Mouse (Mus musculus) cerebral cortex, adult 2 months (tissue): ENCODE results near the gene Wwtr1.

ENCODE experiments used
- WGBS: fragments of 180-500 bp; shearing (Covaris S2); methylation state at CpG from one replicate; pipeline ENCODE4 v1.1.7; 2018; 5-methylcytosine and 5-hydroxymethylcytosine counted together

Wwtr1 gene

DNA sequence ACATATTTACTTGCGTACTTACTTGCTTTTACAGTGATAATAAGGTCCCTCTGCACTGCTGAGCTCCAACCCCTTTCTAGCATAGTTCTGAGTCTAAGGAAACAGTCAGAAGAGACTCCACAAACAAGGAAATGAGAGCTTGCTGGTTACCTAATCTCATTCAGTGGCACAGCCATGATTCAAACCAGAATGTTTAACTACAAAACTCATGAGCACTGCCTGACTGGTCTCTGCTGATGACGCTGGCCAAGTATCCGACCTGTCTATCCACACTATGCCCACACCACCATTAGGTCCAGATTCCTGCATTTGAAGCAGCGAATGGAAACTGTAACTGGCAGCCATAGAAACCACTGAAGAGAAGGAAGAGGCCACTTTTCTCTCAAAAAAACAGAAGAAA lies 18.3 kb downstream of the Wwtr1 start:
- WGBS, result 88% methylated on average over 4 of the region's 4 CpGs

DNA sequence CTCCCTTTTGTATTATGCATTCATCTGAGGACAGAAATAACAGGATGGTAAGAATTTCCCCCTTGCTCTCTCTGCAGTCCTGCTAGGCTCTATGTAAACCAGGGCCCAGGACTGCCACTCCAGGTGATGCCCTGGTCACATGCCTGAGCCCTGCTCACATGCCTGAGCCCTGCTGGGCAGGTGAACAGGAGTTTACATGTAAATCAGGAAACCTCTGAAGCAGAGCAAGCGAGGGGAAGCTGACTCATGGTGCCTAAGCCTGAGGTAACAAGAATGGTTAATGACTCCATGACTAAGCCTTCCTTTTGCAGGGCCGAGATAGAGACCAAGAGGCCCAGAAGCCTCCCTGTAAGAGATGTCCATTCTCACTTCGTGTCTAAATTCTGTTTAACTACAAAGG lies 20.1 kb downstream of the Wwtr1 start:
- 64% methylated on average over 3 of the region's 3 CpGs for WGBS

DNA sequence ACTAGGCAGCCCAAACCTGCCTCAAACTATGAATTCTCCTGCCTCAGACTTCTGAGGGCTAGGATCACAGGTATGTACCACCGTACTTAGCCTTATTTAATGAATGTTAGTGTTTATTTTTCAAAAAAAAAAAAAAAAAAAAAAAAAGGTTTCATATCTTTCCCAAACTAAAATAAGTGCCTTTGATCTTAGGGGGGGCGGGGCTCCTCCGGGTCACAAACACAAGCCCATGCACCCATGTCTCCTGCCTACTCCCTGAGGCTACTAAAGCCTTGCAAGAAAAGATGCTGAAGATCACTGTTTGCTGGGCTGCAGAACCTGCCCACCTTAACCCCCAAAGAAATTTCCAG lies 20.8 kb downstream of the Wwtr1 start:
- 90% methylated on average over 3 of the region's 3 CpGs for WGBS

DNA sequence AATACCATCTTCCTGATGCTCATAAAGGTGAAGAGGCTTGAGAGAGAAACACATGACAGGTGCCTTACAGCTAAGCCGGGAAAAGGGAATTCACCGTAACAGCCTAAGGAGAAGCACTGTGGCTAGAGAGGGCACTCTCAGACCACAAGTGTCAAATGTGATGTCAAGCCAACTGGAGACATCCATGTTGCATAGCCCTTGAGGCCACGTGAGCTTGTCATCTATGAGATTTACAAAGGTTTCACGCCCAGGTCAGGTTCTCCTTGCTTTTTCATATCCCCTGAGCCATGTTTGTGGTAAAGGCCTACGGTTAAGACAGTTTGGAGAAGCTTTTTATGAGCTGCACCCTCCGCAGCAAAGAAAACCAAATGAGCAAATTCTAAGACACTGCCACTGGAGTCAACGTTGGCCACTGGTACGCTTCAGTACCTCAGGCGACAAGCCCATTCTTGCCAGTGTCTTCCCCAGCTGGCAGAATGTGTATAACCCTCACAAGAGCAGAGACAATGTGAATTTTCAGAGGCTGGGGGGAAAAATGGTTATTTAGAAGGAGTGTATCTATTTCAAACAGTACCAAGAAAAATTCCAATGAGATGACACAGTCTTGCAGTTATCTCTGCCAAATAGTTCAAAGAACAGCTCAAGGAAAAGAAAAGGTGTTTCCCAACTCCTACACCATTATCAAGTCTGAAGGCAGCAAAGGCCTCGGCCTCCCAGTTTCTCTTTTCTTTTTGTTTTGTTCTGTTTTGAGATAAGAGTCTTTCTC lies 21.4 kb downstream of the Wwtr1 start:
- 84% methylated on average over 10 of the region's 10 CpGs for WGBS

DNA sequence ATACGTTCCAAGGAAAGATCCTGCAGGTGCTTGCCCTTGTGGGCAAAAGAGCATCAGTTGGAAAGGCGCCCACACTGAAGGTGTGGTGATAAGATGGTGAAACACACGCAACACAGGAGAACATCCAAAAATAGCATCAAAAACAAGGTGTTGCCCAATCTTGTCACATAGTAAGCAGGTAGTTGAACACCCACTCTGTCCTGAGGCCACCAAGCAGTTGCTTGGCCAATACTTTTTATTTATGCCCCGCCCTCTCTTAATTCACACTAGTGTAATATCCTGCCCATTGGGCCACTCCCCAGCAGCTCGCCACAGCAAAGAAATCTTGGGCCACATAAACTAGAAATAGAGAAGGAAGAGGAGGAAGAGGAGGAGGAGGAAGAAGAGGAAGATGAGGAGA lies 22.6 kb downstream of the Wwtr1 start:
- WGBS, result 92% methylated on average over 5 of the region's 5 CpGs

DNA sequence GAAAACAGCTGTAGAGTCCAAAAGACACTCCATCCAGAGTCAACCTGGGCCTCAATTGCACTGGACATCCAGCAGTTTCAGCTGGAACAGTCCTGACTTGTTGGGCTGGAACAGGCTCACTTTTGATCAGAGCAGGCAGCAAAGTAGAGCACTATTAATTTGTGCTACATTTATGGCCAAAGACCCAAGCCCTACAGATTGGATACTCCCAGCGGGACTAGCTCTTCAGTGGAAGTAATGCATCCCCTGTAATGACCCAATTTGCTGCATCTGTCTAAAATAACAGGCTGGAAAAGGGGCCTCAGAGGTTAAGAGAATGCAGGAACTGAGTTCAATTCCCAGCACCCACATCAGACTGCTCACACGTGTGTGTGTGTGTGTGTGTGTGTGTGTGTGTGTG lies 24.5 kb downstream of the Wwtr1 start:
- WGBS, result 83% methylated on average over 2 of the region's 2 CpGs

DNA sequence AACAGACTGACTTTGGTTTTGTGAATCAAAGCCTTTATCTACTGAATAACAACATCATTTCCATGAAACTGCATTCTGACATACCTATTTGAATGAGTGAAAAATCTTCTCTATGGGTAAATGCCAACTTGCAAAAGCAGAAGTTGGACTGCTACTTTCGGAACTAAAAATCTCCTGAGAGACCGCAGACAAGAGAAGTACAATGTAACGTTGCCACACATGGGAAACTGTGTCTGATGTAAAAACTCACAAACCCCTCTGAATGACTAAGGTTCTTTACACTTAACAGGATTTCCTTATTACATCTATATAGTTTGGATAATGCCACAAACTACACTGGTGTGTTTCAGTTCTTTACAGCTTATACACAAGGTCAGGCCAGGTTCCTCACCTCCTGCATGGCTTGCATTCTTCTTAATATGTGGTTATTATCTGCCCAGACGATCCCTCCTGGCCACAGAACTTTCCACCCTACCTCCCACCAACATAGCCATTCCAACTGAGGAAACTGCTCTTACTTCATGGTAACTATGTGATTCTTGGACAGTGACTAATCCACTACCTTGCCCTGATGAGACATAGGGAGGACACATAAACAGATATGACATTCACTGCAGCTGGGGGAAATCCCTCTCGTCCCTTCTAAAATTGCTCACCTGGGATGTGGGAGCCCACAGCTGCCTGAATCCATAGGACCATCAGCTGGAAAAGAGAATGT lies 25.1 kb downstream of the Wwtr1 start:
- WGBS, result 62% methylated on average over 5 of the region's 5 CpGs

DNA sequence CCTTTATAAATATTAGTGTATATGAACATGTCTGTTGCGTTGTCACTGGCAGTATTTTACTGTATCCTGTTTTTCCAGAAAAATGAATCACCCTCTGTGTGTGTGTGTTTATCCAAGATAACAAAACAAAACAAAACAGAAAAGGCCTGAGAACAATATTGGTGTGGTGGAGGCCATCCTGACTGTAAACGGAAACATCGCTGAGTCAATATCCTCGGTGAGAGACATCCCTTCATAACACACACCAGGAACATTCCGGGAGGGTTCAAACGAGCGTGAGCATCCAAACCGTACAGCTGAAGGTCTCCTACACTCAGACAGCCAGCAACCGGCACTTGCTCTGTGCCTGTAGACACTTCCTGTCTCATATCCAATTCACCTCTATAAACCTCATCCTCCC lies 31.6 kb downstream of the Wwtr1 start:
- WGBS, result 81% methylated on average over 9 of the region's 9 CpGs

DNA sequence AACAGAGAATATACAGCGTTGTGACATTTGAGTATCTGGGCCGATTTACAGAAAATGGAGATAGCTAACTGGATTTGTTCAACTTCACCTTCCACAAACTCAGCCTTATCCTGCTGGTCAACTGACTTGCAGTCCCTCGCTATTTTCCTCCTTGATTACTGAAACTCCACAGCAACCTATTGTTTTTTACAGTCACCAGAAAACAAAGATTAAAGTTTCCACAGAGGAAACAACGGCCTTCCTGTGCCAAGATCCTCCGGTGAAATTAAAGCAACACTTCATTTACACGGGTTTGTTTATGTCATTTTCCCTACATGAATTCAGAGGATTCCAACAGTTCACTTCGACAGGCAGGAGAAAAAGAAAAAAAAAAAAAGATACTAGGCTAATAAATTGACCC lies 34.5 kb downstream of the Wwtr1 start:
- 57% methylated on average over 7 of the region's 7 CpGs for WGBS

DNA sequence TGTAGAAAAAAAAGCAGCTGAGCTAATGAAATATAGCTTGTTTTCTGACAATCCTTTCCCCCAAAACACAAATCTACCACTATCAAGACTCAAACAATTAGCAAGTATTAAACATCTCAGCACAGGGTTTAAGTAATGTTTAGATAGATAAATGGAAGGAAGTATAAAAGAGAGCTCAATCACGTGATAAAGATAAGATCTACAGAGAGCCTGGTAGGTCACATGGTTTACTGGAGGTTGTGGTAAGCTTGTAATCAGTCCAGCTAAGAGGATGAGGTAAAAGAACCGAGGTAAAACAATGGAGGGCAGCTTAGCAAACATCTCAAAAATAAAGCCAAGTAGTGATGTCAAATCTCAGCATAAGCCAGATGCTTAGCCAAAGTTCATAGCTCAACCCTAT lies 35.2 kb downstream of the Wwtr1 start:
- WGBS, result 75% methylated on average over 2 of the region's 2 CpGs

DNA sequence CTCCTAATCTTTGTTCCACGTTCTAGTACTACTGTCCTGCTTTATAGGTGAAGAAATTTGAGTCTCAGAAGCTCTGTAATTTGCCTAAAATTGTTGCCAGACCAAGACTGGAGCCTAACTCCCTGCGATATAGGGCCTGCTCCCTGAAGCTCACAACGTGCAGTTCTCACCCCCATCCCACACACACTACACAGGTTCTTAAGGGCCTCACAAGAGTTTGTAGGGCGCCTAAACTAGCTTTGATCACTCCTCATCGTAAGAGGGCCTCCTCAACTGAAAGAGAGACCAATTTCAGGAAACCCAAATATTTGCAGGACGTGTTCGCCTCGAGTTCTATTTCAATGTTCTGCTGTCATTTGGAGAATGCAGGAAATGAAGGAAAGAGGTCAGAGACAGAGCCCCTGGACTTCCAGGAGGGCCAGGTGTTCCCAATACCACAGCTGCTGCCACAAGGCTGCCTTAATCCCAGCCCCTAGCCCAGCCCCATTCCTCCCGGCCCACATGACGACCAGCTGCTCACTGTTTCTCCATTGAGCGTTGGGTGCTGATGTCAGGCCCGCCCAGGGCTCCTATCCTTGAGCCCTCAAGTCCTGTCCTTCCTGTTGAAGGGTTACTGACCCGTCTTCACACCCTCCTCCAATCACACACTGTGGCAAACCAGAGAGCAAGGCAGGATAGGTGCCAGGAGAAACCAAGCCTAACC lies 40.1 kb downstream of the Wwtr1 start:
- WGBS, result 83% methylated on average over 13 of the region's 13 CpGs

DNA sequence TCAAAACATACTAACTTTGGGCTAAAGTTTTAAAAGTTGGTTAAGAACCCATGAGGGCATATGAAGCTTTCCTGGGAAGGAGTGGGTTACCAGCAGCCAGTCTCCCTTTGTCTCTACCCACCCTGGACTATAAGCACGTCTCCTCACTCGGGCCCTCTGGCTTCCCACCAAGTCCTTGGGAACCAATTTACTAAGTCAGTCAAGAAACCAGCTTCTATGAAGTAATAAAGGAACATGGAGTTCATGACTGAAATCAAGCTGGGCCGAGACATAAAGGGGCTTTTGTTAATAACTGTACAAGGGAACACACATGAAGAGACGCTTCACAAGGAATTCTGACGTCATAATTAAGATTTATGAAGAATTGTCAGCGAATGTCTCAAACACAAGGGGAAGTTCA lies 41.3 kb downstream of the Wwtr1 start:
- 63% methylated on average over 6 of the region's 6 CpGs for WGBS

DNA sequence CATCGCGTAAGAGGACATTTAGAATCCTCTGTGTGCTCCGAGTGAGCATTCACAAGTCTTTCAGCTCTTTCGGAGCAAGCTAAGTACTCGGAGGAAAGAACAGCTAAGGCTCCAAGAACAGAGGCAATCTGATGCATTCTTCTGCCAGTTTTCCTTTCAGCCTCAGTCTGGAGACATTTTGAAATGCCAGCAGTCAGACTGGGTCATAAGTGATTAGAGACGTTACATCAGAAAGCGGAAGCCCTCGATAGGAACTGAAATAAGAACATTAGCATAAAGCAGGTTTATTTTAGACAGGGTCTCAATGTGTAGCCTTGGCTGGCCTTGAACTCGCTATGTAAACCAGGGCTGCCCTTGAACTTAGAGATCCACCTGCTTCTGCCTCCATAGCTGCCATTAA lies 41.8 kb downstream of the Wwtr1 start:
- WGBS, result 57% methylated on average over 9 of the region's 9 CpGs

DNA sequence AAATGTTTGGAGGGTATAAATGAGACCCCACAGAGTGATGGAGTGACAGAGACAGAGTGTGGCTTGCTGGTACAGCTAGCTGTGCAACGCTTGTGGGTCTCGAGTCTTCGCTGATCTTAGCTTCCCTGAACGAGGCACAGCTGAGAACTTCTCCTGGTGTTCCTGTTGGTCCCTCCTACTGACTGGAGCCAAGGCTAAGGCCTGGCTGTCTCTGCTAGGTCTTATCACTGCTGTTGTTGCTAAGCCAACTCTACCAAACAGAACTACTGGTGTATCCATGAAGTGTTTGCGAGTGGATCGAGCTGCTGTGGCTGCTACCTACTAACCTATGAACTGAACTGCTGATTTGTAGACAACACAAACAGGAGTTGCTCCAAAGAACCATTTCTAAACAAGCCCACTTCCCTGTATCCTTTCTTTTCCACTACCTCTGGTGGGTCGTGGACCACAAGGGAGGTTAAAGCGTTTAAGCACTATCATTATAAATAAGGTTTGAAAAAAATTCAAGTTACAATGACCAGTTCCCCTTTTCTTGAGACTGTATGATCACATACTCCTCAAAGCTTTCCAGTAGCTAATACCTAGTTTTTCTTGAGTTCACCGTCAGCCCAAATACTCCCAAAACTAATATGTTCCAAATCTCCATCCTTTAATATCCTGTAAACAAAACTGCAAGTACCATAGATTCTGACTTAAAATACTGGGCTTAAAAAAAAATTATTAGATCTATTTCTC lies 42.6 kb downstream of the Wwtr1 start:
- WGBS, result 92% methylated on average over 9 of the region's 9 CpGs

DNA sequence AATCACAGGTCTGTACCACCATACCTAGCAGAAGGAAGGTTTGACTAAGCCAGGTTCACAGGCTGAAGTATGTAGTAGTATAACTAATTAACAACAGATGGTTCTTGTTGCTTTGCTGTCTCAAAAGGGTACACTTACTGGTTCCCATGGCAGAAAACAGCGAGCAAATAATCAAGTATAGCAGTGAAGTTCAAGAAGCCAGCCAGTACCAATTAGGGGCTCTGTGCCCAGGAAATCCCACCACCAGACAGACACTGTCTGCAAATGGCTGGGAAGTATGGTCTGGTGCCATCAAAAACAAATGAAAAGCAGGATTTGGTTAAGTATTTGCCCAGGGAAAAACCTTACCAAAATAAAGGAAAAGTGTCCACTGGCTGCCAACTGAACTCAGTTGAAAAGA lies 44.9 kb downstream of the Wwtr1 start:
- WGBS, result 74% methylated on average over 1 of the region's 1 CpGs

DNA sequence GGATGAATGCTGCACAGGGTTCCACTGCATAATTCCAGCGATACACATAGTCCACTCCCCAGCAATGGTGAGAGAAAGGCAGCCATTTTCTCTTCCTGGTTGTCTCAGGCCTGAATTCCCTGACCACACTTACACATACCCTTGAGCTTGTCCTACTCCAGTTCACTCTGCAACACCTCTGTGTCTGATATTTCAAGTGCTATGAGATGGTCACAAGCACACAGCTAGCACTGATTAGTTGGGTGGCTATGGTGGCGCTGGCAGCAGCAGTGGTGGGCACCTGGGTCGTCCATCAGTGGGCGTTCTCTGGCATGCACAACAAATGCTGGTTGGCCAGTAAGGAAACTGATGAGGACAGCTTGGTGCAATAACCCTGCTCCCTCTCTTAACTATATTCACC lies 45.5 kb downstream of the Wwtr1 start:
- 91% methylated on average over 4 of the region's 4 CpGs for WGBS

DNA sequence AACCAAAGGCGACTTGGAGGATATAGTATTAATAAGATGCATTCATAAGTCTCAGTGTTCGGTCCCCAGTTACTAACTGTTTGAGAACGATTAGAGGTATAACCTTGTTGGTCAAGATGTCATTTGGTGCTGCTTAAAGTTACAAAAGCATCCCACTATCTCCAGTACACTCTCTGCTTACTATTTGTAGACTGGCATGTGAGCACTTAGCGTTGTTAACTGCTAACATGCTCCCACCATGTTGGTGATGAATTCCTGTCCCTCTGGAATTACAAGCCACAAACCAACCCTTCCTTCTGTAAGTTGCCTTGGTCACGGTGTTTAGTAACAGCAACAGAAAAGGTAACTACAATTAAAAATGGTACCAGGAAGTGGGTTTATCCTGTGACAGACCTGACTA lies 52.6 kb downstream of the Wwtr1 start:
- 96% methylated on average over 5 of the region's 5 CpGs for WGBS

DNA sequence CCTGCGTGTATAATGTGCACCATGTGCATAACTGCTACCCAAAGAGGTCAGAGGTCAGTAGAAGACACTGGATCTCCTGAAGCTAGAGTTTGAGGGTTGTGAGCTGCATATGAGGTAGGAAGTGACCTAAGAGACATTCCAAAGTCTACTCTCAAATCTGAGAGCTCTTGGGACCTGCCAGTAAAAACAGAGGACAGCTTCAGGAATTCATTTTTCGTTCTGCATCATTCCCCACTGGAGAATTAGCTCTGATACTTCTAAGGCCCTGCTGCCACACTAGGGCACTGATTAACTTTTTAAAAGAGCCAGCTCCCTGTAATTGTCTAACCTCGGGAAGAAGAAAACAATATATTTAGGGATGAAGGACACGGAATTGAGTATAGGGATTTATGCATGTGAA lies 53.8 kb downstream of the Wwtr1 start:
- 89% methylated on average over 4 of the region's 4 CpGs for WGBS

DNA sequence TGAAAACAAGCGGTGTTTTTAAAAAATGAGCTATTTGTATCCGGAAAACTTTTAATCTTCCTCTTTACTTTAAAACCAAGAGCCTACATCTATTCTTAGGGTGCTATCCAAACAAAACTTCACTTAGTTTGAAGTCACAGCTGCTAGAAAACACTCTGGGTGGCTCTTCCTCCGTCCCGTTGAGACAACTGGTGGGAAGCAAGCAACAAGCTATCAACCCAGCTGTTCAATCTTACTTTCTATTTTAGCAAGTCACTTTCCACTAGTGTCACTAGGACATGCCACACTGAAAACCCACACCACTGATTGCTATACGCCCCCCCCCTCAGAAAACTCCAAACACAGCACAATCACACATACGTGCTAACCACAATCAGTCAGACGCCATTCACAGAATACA lies 55.7 kb downstream of the Wwtr1 start:
- WGBS, result 61% methylated on average over 7 of the region's 7 CpGs

DNA sequence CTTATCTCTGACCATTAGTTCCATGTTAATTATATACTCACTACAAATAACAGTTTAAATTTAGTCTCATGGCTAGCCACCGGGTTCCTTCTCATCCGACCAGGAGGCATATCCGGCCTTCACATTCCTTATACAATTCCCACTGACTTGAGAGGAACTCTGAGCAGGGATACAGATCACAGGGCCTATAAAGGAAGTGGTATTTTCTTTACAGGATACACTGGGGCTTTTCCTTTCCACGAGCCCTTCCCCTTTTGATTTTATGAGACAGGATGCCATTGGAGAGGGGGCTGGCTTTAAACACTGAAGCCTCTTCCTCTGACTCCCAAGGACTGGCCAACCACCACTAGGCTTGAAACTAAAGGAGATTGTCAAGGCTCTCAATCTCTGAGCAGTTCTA lies 59.6 kb downstream of the Wwtr1 start:
- WGBS, result 85% methylated on average over 4 of the region's 4 CpGs

DNA sequence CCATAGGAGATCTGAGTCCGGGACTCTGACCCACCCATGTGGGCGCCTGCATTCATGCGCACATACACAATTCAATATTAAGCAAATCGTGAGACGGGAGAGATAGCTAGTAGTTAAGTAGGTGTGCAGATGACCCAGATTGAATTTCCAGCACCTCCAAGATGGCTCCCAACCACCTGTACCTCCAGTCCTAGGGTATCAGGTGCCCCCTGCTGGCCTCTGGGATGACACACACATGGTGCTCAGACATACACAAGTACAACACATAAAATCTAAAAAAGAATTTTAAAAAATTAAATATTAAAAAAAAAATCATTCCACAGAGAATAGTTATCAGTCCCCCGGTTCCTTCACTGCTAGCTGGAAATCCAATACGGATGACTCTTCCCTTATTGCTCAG lies 60.7 kb downstream of the Wwtr1 start:
- WGBS, result 97% methylated on average over 7 of the region's 7 CpGs

DNA sequence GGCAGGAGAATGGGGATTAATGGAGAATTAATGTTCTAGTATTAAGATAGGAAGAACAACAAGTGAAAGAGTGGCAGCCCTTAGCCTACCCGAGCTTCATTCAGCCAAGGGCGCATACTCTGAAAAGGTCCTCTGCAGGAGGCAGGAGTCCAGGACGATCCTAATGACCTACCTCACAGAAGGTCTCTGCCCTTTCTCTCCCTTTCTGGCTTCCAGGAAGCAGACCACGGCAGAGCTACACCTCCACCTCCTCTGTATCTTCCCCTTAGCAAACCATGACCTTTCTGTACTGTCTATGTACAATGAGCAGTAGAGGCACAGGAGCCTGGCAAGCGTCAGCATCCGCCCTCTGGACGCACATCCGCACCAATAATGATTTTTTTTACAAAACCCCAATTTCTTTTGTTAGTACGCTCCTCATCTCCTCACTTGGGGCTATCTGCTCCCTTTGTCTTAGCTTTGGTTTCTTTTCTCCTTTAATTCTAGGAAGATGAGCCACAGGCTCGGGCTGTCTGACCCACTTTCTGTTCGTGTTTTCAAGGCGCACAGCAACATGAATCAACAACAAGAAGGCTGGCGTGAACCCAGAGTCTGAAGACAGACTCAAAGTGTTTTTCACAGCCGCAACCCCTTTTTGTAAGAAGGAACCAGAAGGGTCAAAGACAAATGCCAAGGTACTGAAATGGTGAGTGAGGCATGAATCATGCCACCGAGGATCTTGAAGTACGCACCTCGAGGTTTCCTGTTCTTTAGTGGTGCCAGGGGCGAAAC lies 63.7 kb downstream of the Wwtr1 start:
- 46% methylated on average over 18 of the region's 18 CpGs for WGBS
